Mouse (Mus musculus) CD4-positive, CD25-positive, alpha-beta regulatory T cell, adult 4 months (primary cell): Measurements from ENCODE around the gene Ezr. TPM values are rescaled to one million over a fixed set of nuclear protein-coding genes. Genes with fewer than 3 reads are reported as not detected.
"Not testable (repeated sequence)": the region's sequence is repeated elsewhere in the genome, so short reads cannot be mapped to it uniquely, and the experiment has no call there.

Experiments
- ATAC-seq: one replicate; pipeline ENCODE4 v1.8.0; 2017
- polyA plus RNA-seq, 2 experiments: library from polyadenylated mRNA; unstranded; fragments of 100-300 nt; shearing (Covaris generic); gene quantifications; one replicate each; pipeline ENCODE4 v1.2.1; 2017

Gene Ezr
- polyA plus RNA-seq, 2 experiments from 2014 or later, result 110 to 136 TPM

DNA sequence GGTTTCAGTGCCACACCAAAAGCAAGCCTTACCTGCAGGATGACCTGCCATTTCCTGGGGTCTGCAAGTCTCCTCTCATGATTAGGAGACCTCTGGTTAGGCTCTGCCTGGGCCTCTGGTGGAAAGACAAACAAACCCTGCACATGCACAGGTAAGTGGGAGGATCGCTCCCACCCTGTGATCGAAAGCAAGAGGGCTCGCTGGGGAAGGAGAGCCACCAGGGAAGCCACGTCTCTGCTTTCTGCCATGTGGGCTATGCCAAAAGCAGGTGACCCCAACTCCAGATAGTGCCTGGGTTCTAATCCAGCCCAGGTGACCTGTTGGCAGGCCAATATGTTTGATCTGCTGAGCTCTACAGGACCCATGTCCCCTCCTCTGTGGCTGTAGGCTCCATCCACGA lies 76.1 kb downstream of the Ezr start:
- ATAC-seq, result not testable (repeated sequence)

DNA sequence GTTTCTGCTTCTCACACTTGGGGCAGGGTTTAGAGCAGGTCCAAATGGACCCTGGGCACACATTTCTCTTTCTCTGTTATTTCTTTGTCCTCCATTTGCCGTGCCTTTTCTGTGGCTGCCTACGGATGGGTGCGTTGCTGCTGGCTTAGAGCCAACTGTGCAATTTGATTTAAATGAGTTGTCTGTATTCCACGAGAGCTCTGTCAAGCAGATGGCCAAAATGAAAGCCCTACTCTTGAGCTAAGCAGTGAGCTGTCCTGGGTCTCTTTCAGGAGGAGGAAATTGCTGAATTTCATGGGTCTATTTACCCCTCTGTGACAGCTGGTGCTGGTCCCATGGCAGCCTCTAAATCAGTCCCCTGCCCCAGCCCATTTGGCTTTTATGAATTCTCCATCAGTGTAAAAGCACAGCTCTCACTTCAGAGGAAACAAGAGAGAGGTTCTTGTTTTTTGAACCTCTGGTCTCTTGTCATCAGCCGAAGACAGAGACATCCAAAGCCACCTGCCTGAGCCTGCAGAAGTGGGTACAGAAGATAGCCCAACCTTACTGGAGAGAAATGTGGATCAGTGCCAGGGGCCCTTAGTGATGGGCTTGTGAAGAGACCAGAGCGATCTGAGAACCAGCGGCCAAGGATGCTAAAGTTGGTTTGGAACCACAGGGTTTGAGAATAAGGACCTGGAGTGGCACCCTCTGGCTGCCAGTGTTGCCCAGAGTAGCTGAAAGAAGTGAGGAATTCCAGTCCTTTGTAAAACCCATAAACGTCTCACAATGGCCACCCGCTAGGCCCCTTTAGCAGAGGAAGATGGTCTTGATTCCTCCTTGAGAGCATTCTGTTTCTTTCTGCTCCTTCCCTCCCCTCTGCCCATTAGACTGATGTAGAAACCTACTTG lies 79.0 kb downstream of the Ezr start:
- not testable (repeated sequence) for ATAC-seq

DNA sequence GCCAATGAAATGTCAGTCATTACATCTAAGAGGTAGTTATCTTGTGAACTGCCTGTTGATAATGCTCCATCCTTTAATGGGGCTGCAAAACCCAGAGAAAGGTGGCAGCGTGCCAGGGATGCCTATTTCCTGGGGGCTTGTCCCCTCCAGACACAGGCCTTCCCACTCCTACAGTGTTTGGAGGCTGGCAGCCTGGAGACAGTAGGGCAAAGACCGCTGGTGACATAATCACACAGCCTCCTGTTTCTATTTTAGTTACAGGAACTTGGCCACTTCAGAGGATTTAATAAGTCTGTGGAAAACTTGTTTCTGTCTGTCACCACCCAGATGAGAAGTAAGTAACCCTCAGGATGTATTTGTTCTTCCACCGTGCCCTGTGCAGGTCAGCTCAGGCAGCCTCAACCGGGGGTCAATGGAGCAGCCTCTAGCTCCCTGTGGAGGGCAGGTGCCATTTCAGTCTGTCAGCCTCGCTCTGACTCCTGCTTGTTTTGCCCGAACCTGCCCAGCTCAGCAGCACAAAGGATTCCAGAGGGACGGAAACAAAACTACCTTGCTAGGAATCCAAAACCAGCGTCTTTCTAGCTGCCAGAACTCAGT lies 79.9 kb downstream of the Ezr start:
- not testable (repeated sequence) for ATAC-seq

DNA sequence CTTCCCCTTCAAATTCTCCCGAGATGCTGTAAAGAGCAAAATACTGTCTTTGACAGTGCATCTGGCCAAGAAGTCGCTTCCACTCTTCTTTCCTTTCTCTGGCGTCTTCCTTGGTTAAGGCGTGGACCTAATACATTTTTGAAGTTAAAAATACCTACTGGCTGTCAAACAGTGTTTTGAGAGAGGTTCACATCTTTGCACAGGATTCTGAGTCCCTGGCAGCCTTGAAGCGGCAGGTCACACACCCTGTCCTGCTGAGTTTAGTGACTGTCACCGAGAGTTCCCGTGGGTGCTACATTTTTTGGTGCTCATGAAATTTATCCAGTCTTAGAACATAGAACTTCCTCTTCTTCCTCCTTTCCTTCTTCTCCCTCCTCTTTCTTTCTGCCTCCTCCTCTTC lies 82.5 kb downstream of the Ezr start:
- not testable (repeated sequence) for ATAC-seq

DNA sequence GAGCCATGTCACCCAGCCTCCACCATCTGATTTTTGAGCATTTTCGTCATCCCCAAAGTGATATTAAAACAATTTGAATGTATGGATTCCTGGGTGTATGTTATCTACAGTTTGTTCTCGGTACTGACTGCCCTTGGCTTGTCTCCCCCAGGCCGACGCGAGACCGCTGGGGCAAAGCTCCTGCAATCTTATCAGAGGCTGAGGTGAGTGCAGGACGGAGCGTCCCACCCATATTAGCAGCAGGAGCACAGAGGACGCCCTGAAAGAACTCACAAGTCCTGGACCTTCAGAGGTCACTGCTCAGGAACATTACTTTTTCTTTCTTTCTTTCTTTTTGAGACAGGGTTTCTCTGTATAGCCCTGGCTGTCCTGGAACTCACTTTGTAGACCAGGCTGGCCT lies 83.1 kb downstream of the Ezr start:
- not testable (repeated sequence) for ATAC-seq

DNA sequence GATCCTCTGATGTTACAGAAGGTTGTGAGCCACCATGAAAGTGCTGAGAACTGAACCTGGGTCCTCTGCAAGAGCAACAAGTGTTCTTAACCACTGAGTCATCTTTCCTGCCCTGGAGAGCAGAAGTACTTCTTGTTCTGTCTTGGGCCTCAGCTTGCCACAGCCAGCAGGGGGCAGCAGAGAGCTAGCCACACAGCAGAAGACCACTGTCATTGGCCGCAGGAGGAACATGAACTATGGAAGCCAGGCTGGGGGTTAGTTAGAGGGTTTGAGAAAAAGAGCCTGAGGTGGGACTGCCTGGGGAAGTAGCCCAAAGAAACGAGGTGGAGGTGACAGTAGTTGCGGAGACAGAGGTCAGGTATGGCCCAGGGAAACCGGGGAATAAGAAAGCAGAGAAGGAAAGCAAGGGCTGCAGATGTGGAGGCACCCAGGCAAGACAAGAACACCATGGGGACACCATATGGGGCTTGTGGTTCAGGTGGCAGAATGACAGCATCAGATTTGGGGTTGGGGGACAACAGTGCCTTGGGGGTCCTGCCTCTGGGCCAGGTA lies 85.3 kb downstream of the Ezr start:
- ATAC-seq, result peak; percentile 88

DNA sequence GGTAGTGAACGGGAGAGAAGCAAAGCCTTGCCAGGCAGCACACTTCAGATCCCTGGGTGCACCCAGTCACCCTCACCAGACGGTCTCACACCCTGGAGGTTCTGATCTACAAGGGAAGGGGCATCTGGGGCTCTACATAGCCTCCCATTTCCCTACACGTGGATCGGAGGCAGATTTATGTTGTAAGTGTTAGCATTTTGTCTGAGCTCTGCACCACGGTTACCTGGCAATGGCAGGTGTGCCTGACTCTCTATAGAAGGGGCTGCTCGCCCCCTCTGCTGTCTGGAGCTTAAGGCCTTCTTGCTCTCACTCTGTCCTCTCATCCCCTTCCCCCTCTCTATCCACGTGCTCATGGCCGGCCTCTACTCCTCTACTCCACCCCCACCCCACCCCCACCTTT lies 86.1 kb downstream of the Ezr start:
- ATAC-seq, result not testable (repeated sequence)

DNA sequence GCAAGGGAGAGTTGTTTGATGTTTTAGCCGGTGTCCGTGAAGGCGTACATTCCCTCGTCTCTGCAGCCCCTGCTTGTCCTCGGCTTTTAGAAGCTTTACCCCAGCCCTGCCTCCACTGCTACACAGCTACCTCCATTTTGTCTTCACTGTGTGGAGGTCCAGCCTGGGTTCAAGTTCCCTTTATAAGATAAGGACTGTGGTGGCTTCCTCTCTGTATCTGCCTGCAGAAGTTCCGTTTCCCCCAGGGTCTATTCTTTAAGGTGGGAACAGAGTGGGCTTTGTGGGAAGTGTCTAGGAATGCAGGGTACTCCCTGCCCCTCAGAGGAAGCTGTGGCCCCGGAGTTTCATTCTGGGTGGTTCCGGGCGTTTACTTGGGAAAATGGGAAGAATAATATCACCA lies 86.9 kb downstream of the Ezr start:
- ATAC-seq, result not testable (repeated sequence)

DNA sequence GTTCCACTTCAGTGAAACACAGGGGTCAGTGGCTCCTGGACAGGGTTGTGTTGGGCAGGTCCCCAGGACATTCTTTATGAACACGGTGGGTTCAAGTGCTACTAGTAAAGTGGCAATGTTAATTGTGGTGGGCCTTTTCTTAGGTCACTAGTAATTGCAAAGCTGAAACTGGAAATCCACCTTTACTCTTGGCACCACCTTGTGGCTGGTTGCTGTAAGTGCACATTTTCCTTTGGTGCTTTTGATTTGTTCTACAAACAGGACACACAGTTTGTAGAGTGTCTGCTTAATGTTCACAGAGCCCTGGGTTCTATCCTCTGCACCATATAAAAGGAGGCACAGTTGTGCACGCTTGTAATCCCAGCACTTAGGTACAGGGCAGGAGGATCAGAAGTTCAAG lies 91.0 kb downstream of the Ezr start:
- peak; percentile 65 for ATAC-seq

DNA sequence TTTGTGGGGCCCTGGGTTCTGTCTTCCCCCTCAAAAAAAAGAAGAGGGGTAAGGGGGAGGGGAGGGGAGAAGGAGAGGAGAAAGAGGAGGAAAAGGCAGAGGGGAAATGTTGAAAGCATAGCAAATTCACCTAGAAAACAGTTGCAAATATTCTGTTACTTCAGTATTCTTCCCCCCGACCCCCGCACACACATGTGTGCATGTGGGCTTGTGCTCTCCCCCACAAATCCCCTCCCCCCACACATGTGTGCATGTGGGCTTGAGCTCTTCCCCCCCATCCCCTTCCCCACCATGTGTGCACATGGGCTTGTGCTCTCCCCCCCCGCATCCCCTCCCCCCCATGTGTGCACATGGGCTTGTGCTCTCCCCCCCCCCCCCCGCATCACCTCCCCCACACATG lies 93.2 kb downstream of the Ezr start:
- ATAC-seq, result not testable (repeated sequence)

Other genes starting within 250 kb of the Ezr start
- 10 to 100 TPM; 34.1 to 36.6 TPM for gene Dynlt1c, start 181.1 kb downstream of the Ezr start, polyA plus RNA-seq
- 10 to 100 TPM; 59.0 to 75.9 TPM for gene Dynlt1f, start 126.9 kb downstream of the Ezr start, polyA plus RNA-seq
- gene Sytl3, start 123.7 kb downstream of the Ezr start, polyA plus RNA-seq, result 1 to 10 TPM; 5.0 to 6.1 TPM
- 10 to 100 TPM; 26.6 to 37.2 TPM for gene Rsph3b, start 165.9 kb upstream of the Ezr start, polyA plus RNA-seq
- gene Tagap1, start 178.4 kb upstream of the Ezr start, polyA plus RNA-seq, result 10 to 100 TPM; 52.7 to 56.8 TPM
- gene Rnaset2b, start 187.8 kb upstream of the Ezr start, polyA plus RNA-seq, result 100 to 1,000 TPM; 316 to 396 TPM
- 1 to 10 TPM in 1 of 2 experiments, under 1 TPM in 1; 0.39 to 1.5 TPM for gene Gm49721, start 196.1 kb upstream of the Ezr start, polyA plus RNA-seq
- not detected for gene Gm1604a, start 242.8 kb upstream of the Ezr start, polyA plus RNA-seq